Mouse (Mus musculus) kidney, embryonic 16.5 days (tissue): ENCODE measurements at regions not wholly inside any gene's neighbourhood (a gene's known extent, or its start where the extent isn't known, plus 50 kb on each side); places are given as distances from the start of the nearest gene placed in this dataset.
A peak's percentile ranks its signal among the peaks of the same experiment; 100 is the strongest.

Source experiments
- ATAC-seq: fragments of 200-750 bp; cut with Nextera tagmentation; 2 replicates; pipeline ENCODE4 v1.8.0; 2017; ENCODE audit warnings: moderate TSS enrichment; ENCODE audit not compliant: low FRiP score, low TSS enrichment
- H3K27ac ChIP-seq: fragments of 300-500 bp; sonication (generic); 2 replicates; pipeline ENCODE4 v1.5.1; 2014; ENCODE audit warnings: low read length
- H3K27me3 ChIP-seq: fragments of 300-500 bp; sonication (generic); 2 replicates; pipeline ENCODE4 v1.6.1; 2014; ENCODE audit warnings: low read length, control low read depth, mixed read lengths; ENCODE audit not compliant: insufficient read depth
- H3K36me3 ChIP-seq: fragments of 300-500 bp; sonication (generic); 2 replicates; pipeline ENCODE4 v1.6.1; 2014; ENCODE audit warnings: low read length, control low read depth, mixed read lengths; ENCODE audit not compliant: insufficient read depth
- H3K4me1 ChIP-seq: fragments of 300-500 bp; sonication (generic); 2 replicates; pipeline ENCODE4 v1.6.1; 2014; ENCODE audit warnings: low read length, control low read depth, mixed read lengths; ENCODE audit not compliant: insufficient read depth
- H3K4me2 ChIP-seq: fragments of 300-500 bp; sonication (generic); replicated peaks from 2 replicates; pipeline ENCODE4 v1.6.1; 2014; ENCODE audit warnings: low read depth, low read length
- H3K4me3 ChIP-seq: fragments of 300-500 bp; sonication (generic); 2 replicates; pipeline ENCODE4 v1.5.1; 2014; ENCODE audit warnings: mild to moderate bottlenecking, low read length
- H3K9ac ChIP-seq: fragments of 300-500 bp; sonication (generic); replicated peaks from 2 replicates; pipeline ENCODE4 v1.6.1; 2014; ENCODE audit warnings: low read length
- H3K9me3 ChIP-seq: fragments of 300-500 bp; sonication (generic); 2 replicates; pipeline ENCODE4 v1.6.1; 2016; ENCODE audit warnings: low read length, control low read depth
- WGBS: fragments of 180-500 bp; shearing (Covaris S2); extraction: QIAGEN DNeasy Blood & Tissue Kit; methylation state at CpG from one replicate; pipeline ENCODE4 v1.1.7; 2014; 5-methylcytosine and 5-hydroxymethylcytosine counted together

DNA sequence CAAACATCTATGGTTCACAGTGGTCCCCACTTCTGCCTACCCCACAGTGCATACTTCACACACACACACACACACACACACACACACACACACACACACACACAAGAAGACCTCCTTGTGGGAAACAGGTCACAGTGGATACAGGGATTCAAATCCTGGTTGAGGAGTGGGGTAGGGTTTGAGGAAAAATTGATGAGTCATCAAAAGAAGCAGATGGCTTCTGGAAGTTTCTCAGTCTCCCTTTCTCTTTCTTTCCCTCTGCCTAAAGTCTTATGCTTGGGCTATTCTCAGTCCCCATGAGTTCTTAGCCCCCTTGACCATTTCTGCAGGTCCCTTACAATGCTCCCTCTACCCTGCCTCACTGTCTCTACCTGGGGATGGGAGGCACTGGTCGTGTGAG, 56.4 kb downstream of the Rassf10 start:
- Histone ChIP-seq H3K9ac (no peak overlapping the region), H3K4me2 (no peak overlapping the region), H3K36me3 (no peaks in the 10 kb centered on the region), H3K9me3 (no peaks in the 10 kb centered on the region), H3K4me1 (no peaks in the 10 kb centered on the region), H3K27me3 (no peaks in the 10 kb centered on the region), H3K4me3 (no peak overlapping the region), H3K27ac (no peak overlapping the region)
- ATAC-seq = no peak
- WGBS = 86% methylated on average over 1 of the region's 1 CpGs

GRCm38 (mm10) chr7:113017092-113017755, 63.5 kb downstream of the Rassf10 start:
- no peak overlapping the region for H3K4me2 ChIP-seq
- no peaks in the 10 kb centered on the region for H3K27me3 ChIP-seq
- no peak overlapping the region for H3K27ac ChIP-seq
- H3K36me3 ChIP-seq = no peaks in the 10 kb centered on the region
- H3K4me3 ChIP-seq = no peak overlapping the region
- no peaks in the 10 kb centered on the region for H3K9me3 ChIP-seq
- WGBS = 32% methylated on average over 8 of the region's 8 CpGs
- H3K4me1 ChIP-seq = no peaks in the 10 kb centered on the region
- no peak for ATAC-seq
- H3K9ac ChIP-seq = no peak overlapping the region

- Histone ChIP-seq H3K27ac (no peak overlapping the region), H3K36me3 (no peaks in the 10 kb centered on the region), H3K4me2 (no peak overlapping the region), H3K9me3 (no peaks in the 10 kb centered on the region), H3K27me3 (no peaks in the 10 kb centered on the region), H3K4me3 (no peak overlapping the region), H3K9ac (no peak overlapping the region), H3K4me1 (no peaks in the 10 kb centered on the region)
- ATAC-seq = no peak
- 34% methylated on average over 5 of the region's 5 CpGs for WGBS
These were observed 67.7 kb downstream of the Rassf10 start for GRCm38 (mm10) chr7:113021412-113021811.

GRCm38 (mm10) chr7:113022516-113022915, 68.8 kb downstream of the Rassf10 start:
- Histone ChIP-seq H3K27ac (no peak overlapping the region), H3K36me3 (no peaks in the 10 kb centered on the region), H3K9ac (no peak overlapping the region), H3K4me2 (no peak overlapping the region), H3K4me3 (no peak overlapping the region), H3K9me3 (no peaks in the 10 kb centered on the region), H3K27me3 (no peaks in the 10 kb centered on the region), H3K4me1 (no peaks in the 10 kb centered on the region)
- ATAC-seq = no peak
- WGBS = 32% methylated on average over 2 of the region's 2 CpGs

- Histone ChIP-seq H3K4me1 (no peaks in the 10 kb centered on the region), H3K9ac (no peak overlapping the region), H3K27ac (no peak overlapping the region), H3K4me2 (no peak overlapping the region), H3K4me3 (no peak overlapping the region), H3K36me3 (no peaks in the 10 kb centered on the region), H3K27me3 (no peaks in the 10 kb centered on the region), H3K9me3 (no peaks in the 10 kb centered on the region)
- ATAC-seq = no peak
- 81% methylated on average over 1 of the region's 1 CpGs for WGBS
These were observed 72.0 kb downstream of the Rassf10 start for GRCm38 (mm10) chr7:113025758-113026157.

DNA sequence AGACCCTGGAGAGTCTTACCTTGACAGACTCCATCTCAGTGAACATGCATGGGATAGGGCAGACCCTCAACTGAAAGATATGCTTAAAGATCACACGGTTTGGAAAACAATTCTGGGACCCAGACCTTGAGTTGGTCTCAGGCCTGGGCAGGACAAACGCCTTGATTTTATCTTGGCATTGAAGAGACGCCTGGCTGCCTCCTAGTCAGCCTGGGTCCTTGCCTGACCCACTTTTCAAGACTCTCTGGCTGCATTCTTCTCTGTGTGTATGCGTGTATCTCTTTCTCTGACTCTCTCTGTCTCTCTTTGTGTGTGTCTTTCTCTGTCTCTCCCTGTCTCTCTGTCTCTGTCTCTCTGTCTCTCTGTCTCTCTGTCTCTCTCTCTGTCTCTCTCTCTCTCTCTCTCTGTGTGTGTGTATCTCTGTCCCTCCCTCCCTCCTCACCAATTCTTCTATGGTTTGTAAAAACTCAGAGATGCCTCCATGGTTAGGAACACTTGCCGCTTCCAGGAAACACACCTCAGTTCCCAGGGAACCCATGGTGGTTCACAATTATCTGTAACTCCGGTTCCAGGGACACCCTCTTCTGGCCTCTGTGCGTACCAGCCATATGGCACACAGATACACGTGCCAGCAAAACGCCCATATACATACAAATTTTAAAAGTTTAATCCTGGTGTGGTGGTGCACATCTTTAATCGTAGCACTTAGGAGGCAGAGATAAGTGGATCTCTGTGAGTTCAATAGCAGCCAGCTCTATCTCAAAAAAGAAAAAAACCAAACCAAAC, 72.7 kb downstream of the Rassf10 start:
- no peak for ATAC-seq
- WGBS = 76% methylated on average over 10 of the region's 10 CpGs
- Histone ChIP-seq H3K4me3 (no peak overlapping the region), H3K27ac (no peak overlapping the region), H3K9ac (no peak overlapping the region), H3K36me3 (no peaks in the 10 kb centered on the region), H3K4me1 (no peaks in the 10 kb centered on the region), H3K9me3 (no peaks in the 10 kb centered on the region), H3K4me2 (no peak overlapping the region), H3K27me3 (no peaks in the 10 kb centered on the region)

DNA sequence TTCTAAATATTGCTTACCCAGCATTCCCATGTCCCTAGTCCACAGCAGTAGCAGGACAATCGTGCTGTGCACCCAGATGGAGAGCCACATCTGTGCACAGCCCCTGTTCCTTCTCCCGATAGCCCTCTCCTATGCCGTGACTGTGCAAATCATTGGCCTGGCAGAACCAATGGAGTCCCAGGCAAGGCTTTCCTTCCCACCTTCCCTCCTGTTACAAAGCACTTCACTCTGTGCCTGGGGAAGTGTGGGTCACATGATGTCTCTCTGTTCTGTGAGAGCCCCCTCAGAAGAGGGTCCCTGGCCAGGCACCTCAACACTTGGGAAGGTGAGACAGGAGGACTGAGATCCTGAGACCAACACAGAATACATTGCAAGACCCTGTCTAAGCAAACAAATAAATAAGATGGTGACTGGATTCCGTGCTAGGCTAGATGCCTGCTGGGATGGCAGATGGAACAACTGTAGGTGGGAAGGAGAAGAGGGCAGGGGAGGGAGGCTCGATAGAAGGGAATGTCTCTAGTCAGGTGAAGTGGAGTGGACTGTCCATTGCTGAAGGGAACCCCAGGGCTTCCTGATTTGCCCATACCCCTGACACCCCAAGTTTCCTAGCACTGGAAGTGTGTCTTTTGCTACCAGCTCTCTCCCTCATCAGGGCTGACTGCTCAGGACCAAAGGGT, 73.5 kb downstream of the Rassf10 start:
- Histone ChIP-seq H3K27ac (no peak overlapping the region), H3K9ac (no peak overlapping the region), H3K9me3 (no peaks in the 10 kb centered on the region), H3K4me2 (no peak overlapping the region), H3K27me3 (no peaks in the 10 kb centered on the region), H3K4me3 (no peak overlapping the region), H3K36me3 (no peaks in the 10 kb centered on the region), H3K4me1 (no peaks in the 10 kb centered on the region)
- no peak for ATAC-seq
- WGBS = 61% methylated on average over 5 of the region's 5 CpGs

- no peaks in the 10 kb centered on the region for H3K36me3 ChIP-seq
- no peak overlapping the region for H3K4me3 ChIP-seq
- no peaks in the 10 kb centered on the region for H3K27me3 ChIP-seq
- no peak overlapping the region for H3K4me2 ChIP-seq
- peak; percentile 15; the same call in 1 of the 2 replicates for ATAC-seq
- 42% methylated on average over 5 of the region's 5 CpGs for WGBS
- H3K27ac ChIP-seq = no peak overlapping the region
- H3K4me1 ChIP-seq = no peaks in the 10 kb centered on the region
- no peak overlapping the region for H3K9ac ChIP-seq
- H3K9me3 ChIP-seq = no peaks in the 10 kb centered on the region
These were observed 76.4 kb downstream of the Rassf10 start for GRCm38 (mm10) chr7:113030053-113030752.

GRCm38 (mm10) chr7:113035751-113036150, 82.0 kb downstream of the Rassf10 start:
- Histone ChIP-seq H3K4me2 (no peak overlapping the region), H3K27me3 (no peaks in the 10 kb centered on the region), H3K4me3 (no peak overlapping the region), H3K4me1 (no peaks in the 10 kb centered on the region), H3K27ac (no peak overlapping the region), H3K9me3 (no peaks in the 10 kb centered on the region), H3K9ac (no peak overlapping the region), H3K36me3 (no peaks in the 10 kb centered on the region)
- WGBS = 89% methylated on average over 4 of the region's 4 CpGs
- no peak for ATAC-seq
